Mouse (Mus musculus): Measurements from ENCODE around the gene Jph4. TPM values are rescaled to one million over a fixed set of nuclear protein-coding genes. Genes with fewer than 3 reads are reported as not detected.

The Jph4 gene
- polyA plus RNA-seq, 1 experiment from 2014 or later = 2.6 TPM

DNA sequence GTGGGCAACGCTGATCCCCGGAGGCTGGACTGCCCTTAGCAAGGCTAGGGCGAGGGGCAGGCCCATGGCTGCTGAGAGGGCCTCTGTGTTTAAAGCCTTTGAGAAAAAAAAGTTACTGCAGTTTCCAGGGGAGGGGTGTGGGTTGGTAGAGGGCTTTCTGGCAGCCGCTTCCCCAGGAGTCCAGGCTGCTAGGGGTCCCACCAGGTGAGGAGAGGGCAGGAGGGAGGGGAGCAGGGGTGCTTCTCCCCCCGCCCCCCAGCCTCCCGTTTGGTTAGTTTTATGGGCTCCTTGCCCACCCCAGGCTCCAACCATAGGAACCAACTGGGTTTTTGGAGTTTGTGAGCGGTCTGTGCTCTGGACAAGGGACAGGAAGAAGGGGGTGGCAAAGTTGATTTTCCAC is 54.9 kb downstream of the Jph4 start:
- ATAC-seq (ENCODE audit: insufficient number of reproducible peaks, insufficient read depth, low FRiP score, low TSS enrichment) = no peak

DNA sequence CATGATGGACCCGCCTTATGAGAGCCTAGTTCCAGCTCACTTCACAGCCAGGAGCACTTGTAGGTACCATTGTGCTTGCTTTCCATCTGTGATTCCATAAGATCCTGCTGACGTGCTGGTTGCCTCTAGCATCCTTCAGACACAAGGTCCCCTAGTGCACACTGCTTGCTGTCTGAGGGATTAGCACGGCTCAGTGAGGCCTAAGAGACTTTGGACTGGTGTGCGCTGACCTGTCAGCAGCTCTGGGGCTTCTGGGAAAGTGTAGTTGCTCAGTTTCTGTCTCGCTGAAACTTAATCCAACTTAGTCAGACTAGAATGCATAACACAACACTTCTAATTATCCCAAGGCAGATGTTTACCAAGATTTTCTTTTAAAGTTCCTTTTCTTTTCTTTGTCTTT is 56.8 kb downstream of the Jph4 start:
- 55% methylated on average over 5 of the region's 5 CpGs for WGBS
- H3K4me3 ChIP-seq = no peak overlapping the region
- no peak for ATAC-seq (ENCODE audit: insufficient number of reproducible peaks, insufficient read depth, low FRiP score, low TSS enrichment)

More for the DNA sequence above, 54.9 kb downstream of the Jph4 start:
- Histone ChIP-seq H3K27ac (no peak overlapping the region), H3K36me3 (peaks cover 29% of the 10 kb centered on the region), H3K27me3 (no peaks in the 10 kb centered on the region), H3K4me2 (replicated peaks) (no peak overlapping the region), H3K4me1 (peaks cover 17% of the 10 kb centered on the region), H3K9me3 (no peaks in the 10 kb centered on the region), H3K4me3 (no peak overlapping the region), H3K9ac (no peak overlapping the region)
- 41% methylated on average over 7 of the region's 7 CpGs for WGBS

DNA sequence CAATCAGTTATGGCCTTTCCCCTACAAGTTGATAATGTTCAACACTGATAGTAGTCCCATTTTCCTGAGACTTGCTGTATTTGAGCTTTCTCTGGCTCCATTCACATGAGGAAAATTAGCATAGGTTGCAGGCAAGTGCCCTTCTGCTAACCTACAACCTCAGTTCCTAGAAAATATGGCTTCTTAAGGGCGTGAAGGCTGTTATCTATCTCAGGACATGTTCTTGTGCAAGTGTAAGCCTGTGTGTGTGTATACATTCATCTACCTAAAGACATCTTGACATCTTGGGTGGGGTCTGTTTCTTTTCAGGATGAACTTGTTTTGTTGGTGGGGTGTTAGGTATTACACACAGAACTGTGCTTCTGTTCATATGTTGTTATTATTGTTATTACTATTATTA is 57.7 kb downstream of the Jph4 start:
- 85% methylated on average over 1 of the region's 1 CpGs for WGBS
- H3K9ac ChIP-seq = no peak overlapping the region
- no peak overlapping the region for H3K27ac ChIP-seq

More for the DNA sequence above, 56.8 kb downstream of the Jph4 start:
- Histone ChIP-seq H3K9me3 (no peaks in the 10 kb centered on the region), H3K36me3 (peaks cover 10% of the 10 kb centered on the region; the same call in 1 of the 2 replicates), H3K4me1 (peaks cover 17% of the 10 kb centered on the region), H3K9ac (no peak overlapping the region), H3K27me3 (no peaks in the 10 kb centered on the region), H3K4me2 (replicated peaks) (no peak overlapping the region), H3K27ac (0 out of 2 replicates have a peak overlapping the region, but pooled peaks have one; percentile 52)

More for the DNA sequence above, 57.7 kb downstream of the Jph4 start:
- Histone ChIP-seq H3K4me2 (replicated peaks) (no peak overlapping the region), H3K4me3 (no peak overlapping the region), H3K4me1 (peaks cover 17% of the 10 kb centered on the region), H3K36me3 (peaks cover 2% of the 10 kb centered on the region; the same call in 1 of the 2 replicates), H3K9me3 (no peaks in the 10 kb centered on the region), H3K27me3 (no peaks in the 10 kb centered on the region)
- ATAC-seq (ENCODE audit: insufficient number of reproducible peaks, insufficient read depth, low FRiP score, low TSS enrichment) = no peak

Other genes with a start within 250 kb of the Jph4 start
- gene Homez, start 246.0 kb downstream of the Jph4 start, polyA plus RNA-seq (2016; fragmentation: Nextera tagmentation; extraction: Ambion mirVana) = 12.6 and 14.2 TPM in 2 replicates
- 0.56 and 1.3 TPM in 2 replicates for gene Ppp1r3e, start 239.4 kb downstream of the Jph4 start, polyA plus RNA-seq (2016; fragmentation: Nextera tagmentation; extraction: Ambion mirVana)
- 2.8 and 3.6 TPM in 2 replicates for gene Bcl2l2, start 233.6 kb downstream of the Jph4 start, polyA plus RNA-seq (2016; fragmentation: Nextera tagmentation; extraction: Ambion mirVana)
- gene Gm20521, start 233.5 kb downstream of the Jph4 start, polyA plus RNA-seq (2016; fragmentation: Nextera tagmentation; extraction: Ambion mirVana) = 0.24 TPM in 1 of 2 replicates, not detected in the other
- 199 and 201 TPM in 2 replicates for gene Pabpn1, start 224.4 kb downstream of the Jph4 start, polyA plus RNA-seq (2016; fragmentation: Nextera tagmentation; extraction: Ambion mirVana)
- 114 and 122 TPM in 2 replicates for gene Slc22a17, start 203.8 kb downstream of the Jph4 start, polyA plus RNA-seq (2016; fragmentation: Nextera tagmentation; extraction: Ambion mirVana)
- 49.0 and 49.3 TPM in 2 replicates for gene Efs, start 190.8 kb downstream of the Jph4 start, polyA plus RNA-seq (2016; fragmentation: Nextera tagmentation; extraction: Ambion mirVana)
- gene Il25, start 184.2 kb downstream of the Jph4 start, polyA plus RNA-seq (2016; fragmentation: Nextera tagmentation; extraction: Ambion mirVana) = 0.15 TPM in 1 of 2 replicates, not detected in the other
- 6.2 and 9.5 TPM in 2 replicates for gene Cmtm5, start 180.7 kb downstream of the Jph4 start, polyA plus RNA-seq (2016; fragmentation: Nextera tagmentation; extraction: Ambion mirVana)
- gene Myh6, start 150.0 kb downstream of the Jph4 start, polyA plus RNA-seq (2016; fragmentation: Nextera tagmentation; extraction: Ambion mirVana) = 2.2 and 3.2 TPM in 2 replicates
- gene Gm17428, start 140.0 kb downstream of the Jph4 start, polyA plus RNA-seq (2016; fragmentation: Nextera tagmentation; extraction: Ambion mirVana) = not detected in 2 replicates
- 7.6 and 8.3 TPM in 2 replicates for gene Myh7, start 122.3 kb downstream of the Jph4 start, polyA plus RNA-seq (2016; fragmentation: Nextera tagmentation; extraction: Ambion mirVana)
- gene Ngdn, start 101.5 kb downstream of the Jph4 start, polyA plus RNA-seq (2016; fragmentation: Nextera tagmentation; extraction: Ambion mirVana) = 79.9 and 81.3 TPM in 2 replicates
- gene Zfhx2, start 24.6 kb downstream of the Jph4 start, polyA plus RNA-seq (2016; fragmentation: Nextera tagmentation; extraction: Ambion mirVana) = 7.9 TPM in 2 replicates
- 22.2 and 24.2 TPM in 2 replicates for gene Thtpa, start 22.2 kb downstream of the Jph4 start, polyA plus RNA-seq (2016; fragmentation: Nextera tagmentation; extraction: Ambion mirVana)
- gene Ap1g2, start 10.3 kb downstream of the Jph4 start, polyA plus RNA-seq (2016; fragmentation: Nextera tagmentation; extraction: Ambion mirVana) = 14.8 and 17.2 TPM in 2 replicates
- 0.25 and 0.26 TPM in 2 replicates for gene Dhrs2, start 105.1 kb upstream of the Jph4 start, polyA plus RNA-seq (2016; fragmentation: Nextera tagmentation; extraction: Ambion mirVana)